Mouse (Mus musculus): Measurements from ENCODE around the gene Dctn2. TPM values are rescaled to one million over a fixed set of nuclear protein-coding genes. Genes with fewer than 3 reads are reported as not detected.

Dctn2 gene
- 100 to 1,000 TPM; 148 to 190 TPM for total RNA-seq (2021)
- long read RNA-seq, experiment 1, transcript Dctn2-201 (14 exons, 1,784 nt): major isoform, 170 of 398 reads
- long read RNA-seq, experiment 1, partial matches to known transcripts: 19 of 398 reads
- long read RNA-seq, experiment 1, other reads (novel, unspliced or antisense): 209 of 398 reads
- long read RNA-seq, experiment 2, transcript Dctn2-201 (14 exons, 1,784 nt): major isoform, 48 of 134 reads
- long read RNA-seq, experiment 2, partial matches to known transcripts: 6 of 134 reads
- long read RNA-seq, experiment 2, other reads (novel, unspliced or antisense): 80 of 134 reads

DNA sequence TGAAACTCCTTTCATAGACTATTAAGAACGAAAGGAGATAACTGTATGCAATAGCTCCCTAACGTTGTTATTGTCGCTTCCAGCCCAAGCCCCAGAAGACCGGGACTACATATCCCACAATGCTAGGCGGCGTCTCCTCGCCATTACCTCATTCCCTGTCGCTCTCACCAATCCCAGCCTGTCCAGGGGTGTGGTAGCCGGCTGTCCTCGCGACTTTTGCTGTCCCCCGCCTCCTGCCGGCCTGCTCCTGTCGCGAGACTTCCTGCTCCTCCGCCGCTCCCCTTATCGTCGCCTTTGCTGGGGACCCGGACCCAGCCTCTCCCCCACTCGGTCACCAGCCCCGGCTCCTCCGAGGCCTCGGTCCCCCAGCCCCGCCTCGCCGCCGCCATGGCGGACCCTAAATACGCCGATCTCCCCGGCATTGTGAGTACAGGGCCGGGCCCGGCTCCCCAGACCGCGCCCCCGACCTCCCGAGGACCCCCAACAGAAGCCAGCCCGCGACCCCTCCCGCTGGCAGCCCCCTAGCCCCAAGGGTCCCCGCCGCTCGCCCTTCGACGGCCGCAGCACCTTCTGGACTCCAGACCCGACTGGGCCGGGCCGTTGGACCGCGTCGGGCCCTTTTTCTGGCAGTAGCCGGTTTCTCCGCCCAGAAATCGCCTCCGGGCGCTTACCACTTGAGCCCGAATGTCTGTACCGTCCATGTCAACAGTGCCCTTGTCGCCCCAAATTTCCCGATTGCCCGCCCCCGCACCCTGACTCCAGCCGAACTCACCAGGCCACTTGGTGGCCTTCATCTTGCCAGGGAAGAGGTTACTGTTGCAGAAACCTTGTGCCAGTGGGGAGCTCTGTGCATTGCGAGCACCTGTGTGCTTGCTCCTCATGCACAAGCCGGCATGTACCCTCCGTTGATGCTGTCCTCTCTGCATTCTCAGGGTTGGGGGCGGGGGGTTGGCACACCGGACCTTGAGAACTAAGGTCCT lies at the start of gene Dctn2:
Dctn2 (plus strand) TSS at position 257 of the 980 bp plus-strand sequence.
- peak; percentile 96 to 97 for DNase-seq

DNA sequence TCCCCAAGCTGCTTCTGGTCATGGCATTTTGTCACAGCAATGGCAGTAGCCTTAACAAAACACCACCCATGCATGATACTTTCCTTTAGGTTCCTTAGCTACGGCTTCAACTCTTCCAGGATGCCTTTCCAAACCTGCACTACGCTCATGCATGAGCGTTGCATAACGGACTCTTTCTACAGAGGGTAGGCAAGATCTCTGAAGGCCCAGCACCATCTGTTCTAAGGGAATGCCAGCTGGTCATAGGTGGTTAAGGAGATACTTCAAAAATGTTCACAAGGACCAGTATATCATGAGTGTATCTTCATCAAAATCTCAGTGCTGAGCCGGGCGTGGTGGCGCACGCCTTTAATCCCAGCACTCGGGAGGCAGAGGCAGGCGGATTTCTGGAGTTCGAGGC lies 49.7 kb upstream of the Dctn2 start:
- DNase-seq: no peak

DNA sequence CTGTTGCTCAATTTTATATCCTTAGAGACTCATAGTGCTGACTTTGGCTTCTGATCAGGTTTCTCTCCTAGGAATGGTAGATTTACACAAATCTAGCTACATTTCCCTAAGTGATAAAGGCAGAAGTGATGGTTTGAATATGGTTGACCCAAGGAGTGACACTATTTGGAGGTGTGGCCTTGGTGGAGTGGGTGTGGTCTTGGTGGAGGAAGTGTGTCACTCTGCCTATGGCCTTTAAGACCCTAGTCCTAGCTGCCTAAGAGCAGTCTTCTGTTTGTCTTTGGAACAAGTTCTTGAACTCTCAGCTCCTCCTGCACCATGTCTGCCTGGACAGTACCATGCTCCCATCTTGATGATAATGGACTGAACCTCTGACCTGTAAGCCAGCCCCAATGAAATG lies 49.0 kb upstream of the Dctn2 start:
- no peak for DNase-seq

DNA sequence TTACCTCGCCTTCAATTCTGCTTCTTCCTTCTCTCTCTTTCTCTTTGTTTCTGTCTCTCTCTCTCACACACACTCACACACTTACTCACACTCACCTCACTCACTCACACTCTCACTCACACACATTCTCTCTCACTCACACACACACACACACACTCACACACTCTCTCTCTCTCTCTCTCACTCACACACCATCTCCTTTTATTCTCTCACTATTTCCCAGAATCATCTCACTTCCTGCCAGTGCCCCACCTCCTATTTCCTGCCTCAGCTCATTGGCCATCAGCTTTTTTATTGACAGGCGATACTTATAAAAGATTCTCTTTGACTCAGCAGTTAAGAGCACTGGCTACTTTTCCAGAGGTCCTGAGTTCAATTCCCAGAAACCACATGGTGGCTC lies 47.8 kb upstream of the Dctn2 start:
- no peak for DNase-seq

DNA sequence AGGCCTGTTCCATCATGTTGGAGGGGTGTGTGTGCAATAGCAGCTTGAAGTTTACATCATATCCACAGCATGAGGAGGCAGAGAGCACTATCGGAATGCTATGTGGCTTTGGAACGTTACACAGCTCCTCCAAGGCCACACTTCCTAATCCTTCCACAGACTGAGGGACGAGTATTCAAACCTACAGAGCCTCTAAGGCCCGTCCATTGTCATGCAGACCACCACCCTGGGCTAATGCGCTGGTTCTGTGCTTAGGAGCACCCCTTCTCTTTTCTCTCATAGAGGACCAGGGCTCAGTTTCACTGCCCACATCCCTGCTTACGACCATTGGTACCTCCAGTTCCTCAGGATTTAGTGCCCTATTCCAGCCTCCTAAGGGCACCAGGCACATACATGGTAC lies 41.0 kb upstream of the Dctn2 start:
- DNase-seq: no peak

DNA sequence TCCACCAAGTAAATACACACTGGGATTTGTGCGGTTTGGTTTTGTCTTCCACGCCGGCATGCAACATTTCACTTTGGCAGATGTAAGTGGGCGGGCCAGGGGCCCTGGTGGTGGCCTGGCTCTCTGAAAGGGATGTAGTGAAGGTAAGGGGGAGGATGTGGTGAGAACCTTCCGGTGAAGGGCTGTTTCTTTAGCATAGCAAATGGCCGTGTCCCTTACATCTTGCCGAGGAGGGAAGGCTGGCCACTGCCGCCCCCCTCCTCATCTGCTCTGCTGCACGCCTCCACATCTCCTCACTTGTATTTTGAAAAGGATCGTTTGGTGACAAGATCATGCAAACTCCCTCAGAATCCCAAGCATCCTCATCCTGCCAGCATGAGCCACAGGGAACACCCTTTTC lies 40.4 kb upstream of the Dctn2 start:
- no peak for DNase-seq

DNA sequence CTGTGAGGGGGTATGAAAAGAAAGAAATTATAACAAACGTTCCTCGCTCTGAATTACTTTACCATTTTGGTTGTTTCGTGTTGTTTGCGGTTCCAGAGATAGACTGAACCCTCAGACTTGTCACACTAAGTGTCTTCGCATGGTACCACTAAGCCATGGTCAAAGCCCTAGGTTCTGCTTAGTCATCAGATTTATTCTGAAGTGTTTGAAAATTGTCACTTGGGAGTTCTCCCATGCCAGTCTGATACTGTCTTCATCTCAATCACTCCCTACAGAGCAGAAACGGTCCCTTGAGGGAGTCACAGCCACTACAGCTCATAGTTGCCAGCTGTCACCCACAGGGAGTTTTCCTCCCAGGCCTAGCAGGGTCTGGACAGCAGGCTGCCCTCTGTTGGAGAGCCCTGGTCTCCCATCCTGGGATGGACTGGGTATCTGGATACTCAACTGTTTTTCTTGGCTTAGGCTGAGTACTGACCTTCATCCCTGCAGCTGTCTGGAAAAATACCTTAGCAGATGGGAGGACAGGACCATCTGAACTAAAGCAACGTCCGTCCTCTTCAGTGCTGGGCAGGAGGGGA lies 39.8 kb upstream of the Dctn2 start:
- peak; percentile 59 to 73 for DNase-seq

DNA sequence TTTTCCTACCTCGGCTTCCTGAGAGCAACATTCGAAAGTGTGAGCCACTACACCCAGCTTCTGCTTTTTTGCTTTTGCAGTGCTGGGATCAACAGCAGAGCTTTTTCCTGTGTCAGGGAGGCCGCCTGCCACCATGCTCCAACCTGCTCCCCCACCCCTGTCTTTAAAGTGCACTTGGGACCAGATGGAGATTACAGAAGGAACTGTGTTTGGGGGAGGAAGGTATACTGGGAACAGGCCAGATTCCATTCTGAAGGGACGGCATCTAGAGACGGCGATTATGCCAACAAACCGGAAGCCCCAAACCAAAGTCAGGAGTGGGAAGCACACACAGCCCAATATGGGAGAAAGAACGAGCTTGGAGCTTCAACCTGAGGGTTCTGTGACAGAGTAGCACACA lies 39.0 kb upstream of the Dctn2 start:
- DNase-seq: no peak

DNA sequence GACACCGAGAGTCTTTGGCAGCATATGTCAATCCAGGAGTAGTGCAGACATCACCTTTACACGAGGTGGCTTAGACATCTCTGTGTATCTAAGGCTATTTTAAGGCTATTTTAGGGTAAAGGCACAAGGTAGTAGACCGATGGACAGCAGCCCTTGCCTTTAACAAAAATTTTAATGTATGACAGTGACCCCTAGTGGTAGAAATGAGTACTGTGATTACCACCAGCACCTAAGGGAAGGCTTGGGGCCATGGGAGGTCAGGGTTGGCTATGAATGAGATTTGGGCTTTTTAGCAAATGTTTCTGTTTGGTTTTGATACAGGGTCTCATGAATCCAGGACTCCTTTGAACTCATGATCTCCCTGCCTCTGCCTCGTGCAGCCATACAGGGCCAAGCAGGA lies 37.3 kb upstream of the Dctn2 start:
- peak in 1 of 2 experiments; percentile 37 for DNase-seq

DNA sequence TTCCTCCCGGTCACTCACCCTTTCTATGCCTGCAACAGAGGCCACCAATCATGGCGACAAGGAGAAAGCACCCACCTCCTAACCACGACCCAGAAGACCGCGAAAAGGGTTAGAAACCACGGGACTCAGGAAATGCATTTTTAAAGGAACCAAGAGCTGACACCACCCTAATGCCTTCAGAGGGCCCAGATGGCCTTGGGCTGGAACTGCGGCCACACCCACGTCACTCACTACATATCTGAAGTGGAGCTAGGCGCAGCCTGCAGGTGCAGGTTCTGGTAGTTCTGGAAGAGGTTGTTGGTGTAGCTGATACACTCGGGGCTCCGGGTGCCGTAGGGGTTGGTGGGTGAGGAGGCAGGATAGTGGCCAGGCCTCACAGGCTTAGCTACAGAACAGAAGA lies 35.5 kb upstream of the Dctn2 start:
- DNase-seq: no peak

DNA sequence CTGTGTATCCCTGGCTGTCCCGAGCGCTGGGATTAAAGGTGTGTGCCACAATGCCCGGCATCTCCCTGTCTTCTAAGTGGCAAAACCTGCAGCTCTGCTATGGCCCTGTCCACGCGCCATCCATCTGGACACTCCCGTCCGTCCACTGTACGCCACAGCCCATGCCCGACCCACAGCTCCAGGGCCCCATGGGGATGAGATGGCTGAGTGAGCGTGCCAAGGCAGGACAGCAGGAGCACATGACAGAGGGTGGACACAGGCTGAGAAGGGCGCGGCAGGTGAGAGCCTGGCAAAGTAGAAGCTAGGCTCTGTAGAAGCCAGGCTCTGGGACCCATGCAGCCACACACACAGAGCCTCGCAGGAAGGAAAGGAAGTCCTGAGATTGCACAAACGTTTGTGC lies 34.4 kb upstream of the Dctn2 start:
- no peak for DNase-seq

DNA sequence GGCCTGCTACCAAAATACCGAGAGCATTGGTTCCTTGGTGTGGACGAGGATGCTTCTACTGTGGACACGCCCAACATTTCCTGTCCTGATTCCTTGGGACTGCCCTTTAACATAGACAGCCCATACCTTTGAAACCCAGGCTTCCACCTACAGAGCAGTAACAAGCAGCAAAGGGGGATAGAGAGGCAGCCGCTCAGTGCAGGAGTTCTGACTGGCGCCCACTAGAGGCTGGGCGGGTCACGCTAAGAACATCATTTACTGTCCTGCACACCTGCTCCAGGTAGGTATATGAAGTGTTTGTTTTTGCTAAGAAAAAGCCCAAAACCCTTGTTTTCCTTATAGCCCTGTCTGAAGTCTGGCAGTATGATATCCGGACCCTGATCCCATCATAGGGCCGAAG lies 33.0 kb upstream of the Dctn2 start:
- DNase-seq: no peak

DNA sequence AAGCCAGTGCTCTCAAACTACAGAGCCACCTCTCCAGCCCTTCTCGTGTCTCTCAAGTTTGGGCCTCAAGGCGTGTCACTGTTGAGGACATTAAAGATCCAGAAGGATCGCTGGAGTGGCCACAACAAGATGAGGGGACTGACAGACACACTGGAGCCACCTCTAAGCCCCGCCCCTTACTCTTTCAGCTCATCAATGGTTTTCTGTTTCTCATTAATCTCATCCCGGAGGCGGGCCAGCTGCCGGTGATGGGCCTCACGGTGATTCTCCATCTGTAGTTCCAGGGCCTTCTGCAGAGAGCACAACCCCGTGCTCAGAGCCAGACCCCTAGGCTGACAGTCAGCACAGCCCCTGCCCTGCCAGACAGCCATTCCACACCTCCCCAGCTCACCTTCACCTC lies 29.6 kb upstream of the Dctn2 start:
- DNase-seq: no peak

DNA sequence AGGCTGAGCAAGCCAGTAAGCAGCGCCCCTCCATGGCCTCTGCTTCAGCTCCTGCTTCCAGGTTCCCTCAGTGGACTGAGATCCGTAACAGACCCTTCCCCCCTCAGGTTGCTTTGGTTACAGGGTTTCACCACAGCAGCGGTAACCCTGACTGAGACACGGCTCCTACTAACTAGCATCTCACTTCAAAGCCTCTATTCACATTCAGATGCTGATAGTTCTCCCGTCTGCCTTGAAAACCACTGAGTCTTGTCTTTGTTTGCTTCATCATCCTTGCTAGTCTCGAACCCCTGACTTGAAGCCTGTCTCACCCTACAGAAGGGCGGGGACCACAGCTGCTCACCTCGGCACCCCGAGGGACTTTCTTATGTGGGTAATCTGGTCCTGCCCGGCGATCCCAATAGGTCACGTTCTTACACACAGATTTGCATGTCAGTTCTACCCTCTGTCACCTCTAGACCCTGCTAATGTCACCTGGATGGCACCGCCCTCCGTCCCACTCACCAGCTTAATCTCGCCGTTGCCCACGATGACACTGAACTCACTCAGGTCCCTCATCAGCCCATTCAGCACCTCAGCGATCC lies 27.8 kb upstream of the Dctn2 start:
- no peak for DNase-seq

DNA sequence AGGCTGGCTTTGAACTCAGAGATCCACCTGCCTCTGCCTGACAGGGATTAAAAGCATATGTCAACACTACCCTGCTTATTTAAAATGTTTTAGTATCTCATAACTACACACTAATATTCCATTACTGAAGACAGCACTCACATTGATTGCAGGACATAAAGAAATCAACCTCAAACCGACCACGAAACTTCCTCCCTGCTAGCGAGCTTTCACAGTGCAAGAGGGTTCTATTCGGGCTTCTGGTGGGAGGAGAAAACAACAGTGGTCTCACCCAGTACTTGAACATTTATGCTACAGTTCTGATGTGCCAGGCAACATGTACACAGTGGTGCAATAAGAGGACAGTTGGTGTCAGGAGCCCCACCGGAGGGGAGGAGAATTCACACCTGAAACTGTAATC lies 15.4 kb upstream of the Dctn2 start:
- DNase-seq: no peak

DNA sequence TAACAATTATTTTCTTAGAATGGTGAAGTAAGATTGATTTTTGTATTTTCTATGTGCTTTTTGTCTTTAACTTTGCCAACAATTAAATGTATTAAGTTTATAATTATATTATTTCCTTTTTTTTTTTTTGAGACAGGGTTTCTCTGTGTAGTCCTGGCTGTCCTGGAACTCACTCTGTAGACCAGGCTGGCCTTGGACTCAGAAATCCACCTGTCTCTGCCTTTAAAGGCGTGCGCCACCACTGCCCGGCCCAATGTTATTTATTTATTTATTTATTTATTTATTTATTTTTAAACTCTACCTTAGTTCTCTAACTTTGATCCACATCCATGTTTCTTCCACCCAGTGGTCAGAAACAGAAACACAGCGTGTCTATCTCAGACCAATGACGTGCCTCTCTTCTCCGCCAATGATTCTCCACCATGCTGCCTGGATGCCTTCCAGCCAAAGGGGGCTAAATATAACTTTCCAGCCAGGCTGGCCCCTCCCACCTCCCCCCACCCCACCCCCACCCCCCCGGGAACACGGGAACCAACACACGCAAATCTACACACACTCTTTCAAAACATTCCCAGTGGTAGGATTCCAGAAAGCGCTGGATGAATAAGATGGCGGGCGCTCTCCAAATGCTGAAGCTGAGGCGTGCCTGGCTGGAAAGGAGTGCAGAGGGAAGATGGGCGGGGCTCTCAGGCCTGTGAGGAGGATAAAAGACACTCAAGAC lies 10.4 kb upstream of the Dctn2 start:
- peak; percentile 76 to 80 for DNase-seq

DNA sequence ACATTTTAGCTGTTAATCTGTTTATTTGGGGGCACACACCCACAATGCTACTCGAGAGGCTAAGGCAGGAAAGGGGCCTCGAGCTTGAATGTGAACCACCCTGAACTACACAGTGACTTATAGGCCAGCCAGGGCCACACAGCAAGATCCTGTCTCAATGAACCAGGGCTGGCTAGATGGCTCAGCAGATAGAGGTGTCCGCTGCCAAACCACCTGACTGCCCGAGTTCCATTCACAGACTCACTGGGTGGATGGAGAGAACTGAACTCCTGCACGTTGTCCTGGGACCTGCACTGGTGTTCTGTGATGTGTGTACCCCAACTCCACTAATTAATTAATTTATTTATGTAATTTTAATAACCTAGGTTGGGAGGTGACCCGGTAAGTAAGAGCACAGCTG lies 8.4 kb upstream of the Dctn2 start:
- no peak for DNase-seq

DNA sequence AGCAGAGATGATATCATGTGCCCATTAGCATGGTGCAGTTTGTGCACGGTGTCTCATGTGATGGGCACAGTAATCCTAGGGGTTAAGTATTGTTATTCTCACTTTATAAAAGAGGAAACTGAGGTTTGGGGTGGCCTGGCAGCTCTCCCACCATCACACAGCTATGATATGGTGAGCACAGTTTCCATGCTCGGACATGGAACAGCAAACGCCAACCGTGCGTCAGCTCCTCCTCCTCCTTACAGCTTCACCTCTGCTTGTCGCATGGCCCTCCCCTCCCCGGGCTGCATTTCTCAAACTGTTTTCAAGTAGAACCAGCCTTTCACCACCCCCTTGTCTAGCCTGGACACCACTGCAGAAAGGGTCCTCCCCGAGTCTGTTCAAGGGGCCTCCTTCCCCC lies 7.7 kb upstream of the Dctn2 start:
- DNase-seq: no peak

DNA sequence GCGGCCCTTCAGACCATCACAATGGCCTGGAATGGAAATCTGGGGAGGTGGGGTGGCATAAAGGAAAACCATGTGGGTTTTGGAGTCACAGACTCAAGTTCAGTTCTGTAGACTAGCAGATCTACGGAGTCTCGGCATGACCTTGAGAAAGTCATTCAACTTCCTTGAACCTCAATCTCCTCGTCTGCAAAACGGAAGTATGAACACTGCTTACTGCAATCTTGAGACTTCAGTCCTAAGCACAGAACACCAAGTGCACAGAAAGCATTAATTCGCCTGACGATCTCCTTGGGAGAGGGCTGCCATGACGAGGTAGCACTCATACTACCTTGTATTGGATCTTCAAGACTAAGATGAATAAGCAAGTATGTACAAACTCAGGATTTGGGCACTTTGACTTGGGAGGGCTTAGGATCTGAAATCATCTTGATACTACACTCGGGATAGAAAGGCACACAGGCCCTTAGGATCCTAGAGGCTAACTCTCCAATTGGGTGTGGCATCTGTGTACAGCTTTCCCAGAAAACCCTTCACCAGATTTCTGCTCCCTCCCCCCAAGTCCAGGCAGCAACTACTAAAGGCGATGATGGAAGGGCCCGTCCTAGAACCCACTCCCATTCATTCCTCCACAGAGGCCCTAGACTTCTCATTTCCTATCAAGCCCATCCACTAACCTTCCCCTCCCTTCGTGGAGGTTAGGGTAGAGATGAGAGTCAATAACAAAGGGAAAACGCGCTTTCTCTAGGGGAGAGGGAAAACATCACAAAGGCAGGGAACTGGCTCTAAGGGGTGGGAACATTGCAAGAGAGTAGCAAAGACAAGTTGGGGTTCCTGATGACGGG lies 4.2 kb upstream of the Dctn2 start:
- no peak for DNase-seq

DNA sequence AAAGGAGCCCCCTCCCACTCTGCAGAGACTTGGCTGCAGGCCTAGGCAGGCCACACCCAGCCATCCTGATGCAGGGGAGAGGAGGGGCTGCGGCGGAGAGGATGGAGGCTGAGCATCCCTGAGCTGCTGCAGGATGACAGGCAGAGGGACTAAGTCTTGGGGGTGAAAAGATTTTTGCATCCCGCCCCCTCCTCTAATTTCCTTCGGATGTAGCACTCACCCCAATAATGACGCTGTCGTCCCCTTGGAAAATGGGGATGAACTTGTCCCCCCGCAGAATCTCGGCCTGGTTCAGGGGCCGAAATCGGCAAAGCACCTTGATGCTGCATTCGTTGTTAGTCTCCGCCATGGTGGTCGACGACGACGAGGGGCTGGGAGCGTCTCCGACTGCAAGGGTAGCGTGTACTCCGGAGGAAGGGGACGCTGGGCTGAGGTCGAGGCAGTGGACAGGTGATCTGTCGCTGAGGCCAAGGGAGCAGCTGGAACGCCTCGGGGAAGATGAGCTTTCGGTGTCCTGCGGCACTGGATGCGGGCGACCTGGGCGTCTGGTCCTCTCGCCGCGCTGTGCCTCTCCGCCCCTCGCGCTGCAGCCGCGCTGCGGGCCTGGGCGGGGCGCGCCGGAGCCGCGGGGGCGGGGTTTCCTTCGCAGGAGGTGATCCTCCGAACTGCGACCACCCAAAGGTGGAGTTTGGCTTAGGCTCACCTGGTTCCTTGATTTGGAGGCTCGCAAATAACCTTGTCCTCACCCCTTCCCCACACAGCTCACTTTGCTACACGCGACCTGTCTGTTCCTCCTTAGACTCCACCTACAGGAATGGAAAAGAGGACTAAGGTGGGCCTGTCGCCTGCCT lies 3.4 kb upstream of the Dctn2 start, which contains the start of gene Kif5a:
Kif5a (minus strand) TSS at position 801 of the 851 bp plus-strand sequence.
- peak; percentile 47 to 73 for DNase-seq
